Mouse (Mus musculus) myocyte (in vitro differentiated cells): Measurements from ENCODE around the gene Ccdc15. TPM values are rescaled to one million over a fixed set of nuclear protein-coding genes. Genes with fewer than 3 reads are reported as not detected.

ENCODE experiments used
- H3K27me3 ChIP-seq: one replicate; pipeline ENCODE4 v1.6.1; 2011; ENCODE audit not compliant: control insufficient read depth, insufficient read depth, insufficient read length
- H3K36me3 ChIP-seq: one replicate; pipeline ENCODE4 v1.6.1; 2011; ENCODE audit not compliant: control insufficient read depth, insufficient read depth
- H3K4me2 ChIP-seq: one replicate; pipeline ENCODE4 v1.6.1; 2011; ENCODE audit warnings: low read depth, control low read depth
- H3K4me3 ChIP-seq: one replicate; pipeline ENCODE4 v1.5.1; 2011; ENCODE audit warnings: mild to moderate bottlenecking, control low read depth, moderate library complexity
- H3K79me2 ChIP-seq: one replicate; pipeline ENCODE4 v1.6.1; 2011; ENCODE audit not compliant: control insufficient read depth, insufficient read depth
- H3ac ChIP-seq: one replicate; pipeline ENCODE4 v1.6.1; 2011; ENCODE audit not compliant: control insufficient read depth, insufficient read length
- CEBPB ChIP-seq: IDR thresholded peaks from 2 replicates; pipeline ENCODE4 v1.6.1; 2011; ENCODE audit warnings: mild to moderate bottlenecking, moderate library complexity; ENCODE audit not compliant: poor library complexity, insufficient read depth, severe bottlenecking
- E2F4 ChIP-seq: IDR thresholded peaks from one replicate; pipeline ENCODE4 v1.6.1; 2011; ENCODE audit warnings: mild to moderate bottlenecking, control low read depth, moderate library complexity; ENCODE audit not compliant: insufficient read depth
- MAX ChIP-seq: IDR thresholded peaks from one replicate; pipeline ENCODE4 v1.6.1; 2011; ENCODE audit warnings: low read depth, mild to moderate bottlenecking, control low read depth
- MYOD1 ChIP-seq, 3 experiments: IDR thresholded peaks; one replicate each; pipeline ENCODE4 v1.6.1; 2011; ENCODE audit warnings: control low read depth in 2 of 3, low read depth in 2 of 3, mild to moderate bottlenecking in 2 of 3, moderate library complexity in 1 of 3; ENCODE audit not compliant: insufficient read length in 2 of 3, control insufficient read depth in 1 of 3
- MYOG ChIP-seq, 3 experiments: IDR thresholded peaks; one replicate each; pipeline ENCODE4 v1.6.1; 2011; ENCODE audit warnings: control low read depth in 2 of 3, low read depth in 2 of 3, mild to moderate bottlenecking in 2 of 3; ENCODE audit not compliant: insufficient read length in 2 of 3, control insufficient read depth in 1 of 3, insufficient read depth in 1 of 3
- POLR2A ChIP-seq: IDR thresholded peaks from one replicate; pipeline ENCODE4 v1.6.1; 2011; ENCODE audit warnings: low read depth, mild to moderate bottlenecking, control low read depth, moderate library complexity; ENCODE audit not compliant: insufficient read length
- POLR2AphosphoS2 ChIP-seq: IDR thresholded peaks from one replicate; pipeline ENCODE4 v1.6.1; 2011; ENCODE audit warnings: low read depth, control low read depth; ENCODE audit not compliant: insufficient read length
- REST ChIP-seq: IDR thresholded peaks from one replicate; pipeline ENCODE4 v1.6.1; 2011; ENCODE audit warnings: mild to moderate bottlenecking, control low read depth, moderate library complexity; ENCODE audit not compliant: insufficient read depth, insufficient read length
- SRF ChIP-seq: IDR thresholded peaks from one replicate; pipeline ENCODE4 v1.6.1; 2011; ENCODE audit warnings: low read depth; ENCODE audit not compliant: control insufficient read depth, insufficient read length
- TCF12 ChIP-seq: IDR thresholded peaks from one replicate; pipeline ENCODE4 v1.6.1; 2011; ENCODE audit warnings: mild to moderate bottlenecking, control low read depth; ENCODE audit not compliant: poor library complexity, insufficient read depth, severe bottlenecking
- TCF3 ChIP-seq: IDR thresholded peaks from one replicate; pipeline ENCODE4 v1.6.1; 2011; ENCODE audit warnings: low read depth, control low read depth; ENCODE audit not compliant: insufficient read length
- USF1 ChIP-seq: IDR thresholded peaks from one replicate; pipeline ENCODE4 v1.6.1; 2011; ENCODE audit warnings: low read depth, mild to moderate bottlenecking, control low read depth, moderate library complexity
- polyA plus RNA-seq: library from polyadenylated mRNA; unstranded; fragments of >200 nt; fragmentation: generic; extraction: Trizol; gene quantifications from one replicate; pipeline ENCODE4 v1.2.1, GENCODE M21; 2012; ENCODE audit warnings: missing spikeins

Gene Ccdc15
- polyA plus RNA-seq, 1 experiment: 0.38 TPM

DNA sequence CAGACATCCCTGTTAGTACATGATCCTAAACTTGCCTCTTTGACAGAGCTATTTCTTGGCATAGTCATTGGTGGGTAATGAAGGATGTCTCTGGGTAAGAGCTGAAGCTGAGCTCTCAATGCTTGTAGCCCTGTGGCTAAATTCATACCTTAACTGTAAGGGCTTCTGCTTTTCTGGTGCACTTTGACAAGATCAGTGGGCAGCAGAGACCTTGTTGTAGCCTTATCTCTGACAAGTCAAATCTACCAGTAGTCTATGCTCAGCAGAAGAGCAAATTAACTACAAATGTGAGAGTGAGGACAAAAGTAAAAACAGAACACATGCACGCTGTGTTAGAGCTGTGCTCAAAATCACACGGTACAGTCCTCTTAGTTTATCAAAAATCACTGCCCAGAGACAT lies 81.6 kb downstream of the Ccdc15 start:
- no peak overlapping the region for H3ac ChIP-seq
- no peaks in the 10 kb centered on the region for H3K27me3 ChIP-seq
- no peaks in the 10 kb centered on the region for H3K79me2 ChIP-seq
- no peak overlapping the region for H3K4me3 ChIP-seq
- TF ChIP-seq MAX (no peak), TCF3 (no peak), REST (no peak), CEBPB (no peak), TCF12 (no peak), E2F4 (no peak), MYOG (IDR thresholded peaks at IDR 0.05; ENCODE audit: control insufficient read depth in 1 of 3, insufficient read depth in 1 of 3, insufficient read length in 2 of 3, low read depth in 2 of 3) (no peak), USF1 (no peak), MYOD1 (IDR thresholded peaks at IDR 0.05; ENCODE audit: control insufficient read depth in 1 of 3, insufficient read length in 2 of 3, low read depth in 2 of 3) (no peak), SRF (no peak), POLR2A (no peak), POLR2AphosphoS2 (no peak)
- H3K36me3 ChIP-seq: no peaks in the 10 kb centered on the region
- H3K4me2 ChIP-seq: no peak overlapping the region

DNA sequence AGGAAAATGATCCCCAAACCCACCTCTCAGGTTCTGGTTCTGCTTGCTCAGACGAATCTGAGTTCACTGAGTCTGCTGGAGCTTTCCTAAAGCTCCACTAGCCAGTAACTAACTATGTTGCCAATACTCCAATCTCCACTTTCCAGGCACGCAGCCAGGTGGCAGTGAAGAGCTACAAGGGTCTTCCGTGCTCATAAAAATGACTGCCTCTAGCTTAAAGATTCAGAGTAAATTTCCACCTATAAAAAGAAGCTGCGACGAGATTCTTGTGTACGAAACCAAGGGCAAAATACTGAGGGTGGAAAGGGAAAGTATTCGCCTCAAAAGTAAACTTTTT lies 92.4 kb downstream of the Ccdc15 start:
- no peaks in the 10 kb centered on the region for H3K79me2 ChIP-seq
- no peak for TF ChIP-seq MYOG (IDR thresholded peaks at IDR 0.05; ENCODE audit: control insufficient read depth in 1 of 3, insufficient read depth in 1 of 3, insufficient read length in 2 of 3, low read depth in 2 of 3)
- TF ChIP-seq E2F4: no peak
- no peak for TF ChIP-seq CEBPB
- no peak for TF ChIP-seq TCF3
- no peak for TF ChIP-seq TCF12
- TF ChIP-seq USF1: no peak
- TF ChIP-seq SRF: no peak
- no peak for TF ChIP-seq POLR2A
- TF ChIP-seq MAX: no peak
- no peak for TF ChIP-seq MYOD1 (IDR thresholded peaks at IDR 0.05; ENCODE audit: control insufficient read depth in 1 of 3, insufficient read length in 2 of 3, low read depth in 2 of 3)
- no peak for TF ChIP-seq POLR2AphosphoS2
- no peak for TF ChIP-seq REST
- H3K36me3 ChIP-seq: no peaks in the 10 kb centered on the region
- no peak overlapping the region for H3ac ChIP-seq
- H3K4me3 ChIP-seq: peak overlapping the region; percentile 32
- H3K27me3 ChIP-seq: no peaks in the 10 kb centered on the region
- H3K4me2 ChIP-seq: peak overlapping the region; percentile 93

DNA sequence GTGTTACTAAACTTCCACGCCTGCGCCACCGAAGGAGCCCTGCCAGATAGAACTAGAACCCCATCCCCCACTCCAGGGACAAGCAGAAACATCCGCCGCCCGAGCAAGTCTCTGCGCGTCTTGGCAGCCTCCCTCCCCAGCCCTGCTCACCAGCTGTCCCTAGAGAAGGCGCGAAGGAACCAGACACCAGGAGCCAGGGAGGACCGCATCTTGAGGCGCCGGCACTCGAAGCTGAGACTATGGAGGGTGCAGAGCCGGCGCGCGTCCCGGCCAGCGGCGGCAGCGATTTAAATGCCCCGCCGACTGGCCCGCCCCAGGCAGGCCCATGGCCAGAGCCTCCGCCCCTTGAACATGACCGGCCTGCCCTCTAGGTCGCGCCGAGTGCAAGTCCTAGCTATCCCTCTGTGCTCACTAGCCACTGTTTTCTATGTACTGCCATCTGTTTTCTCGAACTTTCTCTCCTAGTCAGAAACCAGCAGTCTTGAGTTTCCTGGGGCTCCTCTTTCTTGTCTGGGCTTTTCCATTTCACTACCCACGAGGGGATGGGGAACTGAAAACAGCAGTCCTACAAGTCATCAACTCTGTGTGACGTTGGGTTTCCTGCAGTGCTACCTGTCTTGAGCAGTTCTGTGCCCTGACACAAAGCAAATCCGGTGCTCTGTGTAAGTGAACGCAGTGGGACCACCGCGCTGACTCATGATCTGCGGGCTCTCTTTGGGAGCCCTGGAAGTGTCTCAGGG lies 92.9 kb downstream of the Ccdc15 start, which contains the start of gene Slc37a2:
Gene Slc37a2, minus strand, starts transcription at position 590 of the 740 bp plus-strand sequence.
- Histone ChIP-seq H3K4me3 (peak within 1 kb of the TSS; percentile 32), H3K4me2 (peak within 1 kb of the TSS; percentile 93), H3ac (no peak within 1 kb of the TSS), H3K27me3 (no peaks in the 10 kb centered on the region), H3K36me3 (no peaks in the 10 kb centered on the region), H3K79me2 (no peaks in the 10 kb centered on the region)
- no peak for TF ChIP-seq CEBPB
- no peak for TF ChIP-seq TCF3
- TF ChIP-seq E2F4: peak; percentile 84
- TF ChIP-seq USF1: no peak
- peak; percentile 43 for TF ChIP-seq POLR2A
- no peak for TF ChIP-seq REST
- TF ChIP-seq MYOD1 (IDR thresholded peaks at IDR 0.05; ENCODE audit: control insufficient read depth in 1 of 3, insufficient read length in 2 of 3, low read depth in 2 of 3): peak in 2 of 3 experiments; percentile 72 to 73
- TF ChIP-seq MYOG (IDR thresholded peaks at IDR 0.05; ENCODE audit: control insufficient read depth in 1 of 3, insufficient read depth in 1 of 3, insufficient read length in 2 of 3, low read depth in 2 of 3): peak; percentile 52 to 89 (median 81)
- no peak for TF ChIP-seq POLR2AphosphoS2
- TF ChIP-seq TCF12: peak; percentile 4
- TF ChIP-seq SRF: no peak
- TF ChIP-seq MAX: no peak

DNA sequence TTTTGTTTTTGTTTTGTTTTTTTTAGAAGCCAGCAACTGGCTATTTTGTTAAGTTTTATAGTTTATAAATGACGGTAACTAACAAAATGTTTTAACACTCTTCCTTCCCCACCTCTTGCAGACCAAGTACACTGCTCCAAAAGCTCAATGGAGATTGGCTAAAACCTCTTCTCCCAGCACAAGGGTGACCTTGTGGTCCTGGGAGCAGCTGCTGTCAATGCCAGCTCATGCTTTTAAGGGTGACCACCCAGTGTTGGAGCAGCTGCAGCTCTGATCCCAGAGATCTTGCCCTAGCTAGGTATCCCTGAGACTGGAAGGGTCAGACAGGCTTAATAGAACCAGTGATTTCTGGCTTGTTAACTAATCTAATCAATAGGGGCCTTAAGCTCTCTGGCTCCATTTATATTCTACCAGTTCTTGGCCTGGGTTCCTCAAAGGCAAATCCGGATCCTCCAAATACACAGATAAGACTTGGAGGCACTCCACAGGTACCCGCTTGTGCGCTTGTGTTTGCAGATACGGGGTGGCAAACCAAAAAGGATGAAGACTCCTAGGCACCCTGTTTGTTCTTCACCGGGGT lies 93.6 kb downstream of the Ccdc15 start:
- Histone ChIP-seq H3ac (no peak overlapping the region), H3K27me3 (no peaks in the 10 kb centered on the region), H3K4me2 (peak overlapping the region; percentile 93), H3K36me3 (no peaks in the 10 kb centered on the region), H3K79me2 (no peaks in the 10 kb centered on the region), H3K4me3 (peak overlapping the region; percentile 32)
- TF ChIP-seq E2F4 (no peak), MAX (no peak), TCF3 (peak; percentile 20), MYOD1 (IDR thresholded peaks at IDR 0.05; ENCODE audit: control insufficient read depth in 1 of 3, insufficient read length in 2 of 3, low read depth in 2 of 3) (peak; percentile 32 to 94 (median 93)), TCF12 (peak; percentile 55), REST (no peak), USF1 (no peak), SRF (no peak), CEBPB (no peak), MYOG (IDR thresholded peaks at IDR 0.05; ENCODE audit: control insufficient read depth in 1 of 3, insufficient read depth in 1 of 3, insufficient read length in 2 of 3, low read depth in 2 of 3) (peak; percentile 84 to 96 (median 87)), POLR2AphosphoS2 (no peak), POLR2A (no peak)
